Mouse (Mus musculus): ENCODE data around the gene Endov. TPM values are rescaled to one million over a fixed set of nuclear protein-coding genes. Genes with fewer than 3 reads are reported as not detected.

Gene Endov
- polyA plus RNA-seq, 1 experiment from 2014 or later = 3.4 TPM

- Histone ChIP-seq H3K36me3 (ENCODE audit: inconsistent target) (peaks cover 19% of the 10 kb centered on the region; the same call in 1 of the 2 replicates), H3K79me2 (ENCODE audit: inconsistent target) (no peaks in the 10 kb centered on the region), H3K27ac (no peak overlapping the region), H3K4me3 (ENCODE audit: inconsistent target) (no peak overlapping the region)
- WGBS (ENCODE audit: missing documents) = 97% methylated on average over 5 of the region's 5 CpGs
These were observed 18.1 kb downstream of the Endov start for GRCm38 (mm10) chr11:119509165-119509776.

- Histone ChIP-seq H3K79me2 (ENCODE audit: inconsistent target) (no peaks in the 10 kb centered on the region), H3K36me3 (ENCODE audit: inconsistent target) (peaks cover under 1% of the 10 kb centered on the region; the same call in 1 of the 2 replicates), H3K4me3 (ENCODE audit: inconsistent target) (no peak overlapping the region), H3K27ac (no peak overlapping the region)
- 36% methylated on average over 9 of the region's 9 CpGs for WGBS (ENCODE audit: missing documents)
These were observed 22.0 kb downstream of the Endov start for GRCm38 (mm10) chr11:119513038-119513659.

GRCm38 (mm10) chr11:119514108-119514860 lies 23.1 kb downstream of the Endov start:
- Histone ChIP-seq H3K36me3 (ENCODE audit: inconsistent target) (no peaks in the 10 kb centered on the region), H3K79me2 (ENCODE audit: inconsistent target) (no peaks in the 10 kb centered on the region), H3K4me3 (ENCODE audit: inconsistent target) (no peak overlapping the region), H3K27ac (no peak overlapping the region)
- 61% methylated on average over 16 of the region's 16 CpGs for WGBS (ENCODE audit: missing documents)

- H3K36me3 ChIP-seq (ENCODE audit: inconsistent target) = no peaks in the 10 kb centered on the region
- 24% methylated on average over 21 of the region's 21 CpGs for WGBS (ENCODE audit: missing documents)
- H3K27ac ChIP-seq = no peak overlapping the region
- H3K79me2 ChIP-seq (ENCODE audit: inconsistent target) = no peaks in the 10 kb centered on the region
- no peak overlapping the region for H3K4me3 ChIP-seq (ENCODE audit: inconsistent target)
These were observed 24.0 kb downstream of the Endov start for GRCm38 (mm10) chr11:119514967-119515636.

GRCm38 (mm10) chr11:119515823-119516676 lies 24.9 kb downstream of the Endov start:
- WGBS (ENCODE audit: missing documents) = 88% methylated on average over 16 of the region's 16 CpGs
- no peaks in the 10 kb centered on the region for H3K36me3 ChIP-seq (ENCODE audit: inconsistent target)
- no peaks in the 10 kb centered on the region for H3K79me2 ChIP-seq (ENCODE audit: inconsistent target)
- H3K27ac ChIP-seq = no peak overlapping the region
- no peak overlapping the region for H3K4me3 ChIP-seq (ENCODE audit: inconsistent target)

- Histone ChIP-seq H3K79me2 (ENCODE audit: inconsistent target) (no peaks in the 10 kb centered on the region), H3K4me3 (ENCODE audit: inconsistent target) (no peak overlapping the region), H3K27ac (no peak overlapping the region), H3K36me3 (ENCODE audit: inconsistent target) (no peaks in the 10 kb centered on the region)
- WGBS (ENCODE audit: missing documents) = 73% methylated on average over 12 of the region's 12 CpGs
These were observed 25.7 kb downstream of the Endov start for GRCm38 (mm10) chr11:119516677-119517361.

GRCm38 (mm10) chr11:119519387-119519786 lies 28.2 kb downstream of the Endov start:
- Histone ChIP-seq H3K27ac (no peak overlapping the region), H3K79me2 (ENCODE audit: inconsistent target) (no peaks in the 10 kb centered on the region), H3K36me3 (ENCODE audit: inconsistent target) (no peaks in the 10 kb centered on the region), H3K4me3 (ENCODE audit: inconsistent target) (no peak overlapping the region)
- 83% methylated on average over 1 of the region's 1 CpGs for WGBS (ENCODE audit: missing documents)

GRCm38 (mm10) chr11:119520005-119520712 lies 29.0 kb downstream of the Endov start:
- Histone ChIP-seq H3K4me3 (ENCODE audit: inconsistent target) (no peak overlapping the region), H3K27ac (no peak overlapping the region), H3K79me2 (ENCODE audit: inconsistent target) (no peaks in the 10 kb centered on the region), H3K36me3 (ENCODE audit: inconsistent target) (no peaks in the 10 kb centered on the region)
- WGBS (ENCODE audit: missing documents) = 71% methylated on average over 5 of the region's 5 CpGs

GRCm38 (mm10) chr11:119520713-119521063 lies 29.5 kb downstream of the Endov start:
- H3K4me3 ChIP-seq (ENCODE audit: inconsistent target) = no peak overlapping the region
- no peaks in the 10 kb centered on the region for H3K36me3 ChIP-seq (ENCODE audit: inconsistent target)
- H3K27ac ChIP-seq = no peak overlapping the region
- no peaks in the 10 kb centered on the region for H3K79me2 ChIP-seq (ENCODE audit: inconsistent target)

- H3K4me3 ChIP-seq (ENCODE audit: inconsistent target) = no peak overlapping the region
- H3K27ac ChIP-seq = no peak overlapping the region
- 88% methylated on average over 6 of the region's 6 CpGs for WGBS (ENCODE audit: missing documents)
- H3K79me2 ChIP-seq (ENCODE audit: inconsistent target) = no peaks in the 10 kb centered on the region
- no peaks in the 10 kb centered on the region for H3K36me3 ChIP-seq (ENCODE audit: inconsistent target)
These were observed 31.0 kb downstream of the Endov start for GRCm38 (mm10) chr11:119521920-119522710.

- Histone ChIP-seq H3K79me2 (ENCODE audit: inconsistent target) (no peaks in the 10 kb centered on the region), H3K4me3 (ENCODE audit: inconsistent target) (no peak overlapping the region), H3K27ac (no peak overlapping the region), H3K36me3 (ENCODE audit: inconsistent target) (no peaks in the 10 kb centered on the region)
- 78% methylated on average over 8 of the region's 8 CpGs for WGBS (ENCODE audit: missing documents)
These were observed 31.6 kb downstream of the Endov start for GRCm38 (mm10) chr11:119522779-119523178.

GRCm38 (mm10) chr11:119523392-119523791 lies 32.2 kb downstream of the Endov start:
- 92% methylated on average over 3 of the region's 3 CpGs for WGBS (ENCODE audit: missing documents)
- Histone ChIP-seq H3K36me3 (ENCODE audit: inconsistent target) (no peaks in the 10 kb centered on the region), H3K79me2 (ENCODE audit: inconsistent target) (no peaks in the 10 kb centered on the region), H3K4me3 (ENCODE audit: inconsistent target) (no peak overlapping the region), H3K27ac (no peak overlapping the region)

- 9% methylated on average over 28 of the region's 33 CpGs for WGBS (ENCODE audit: missing documents)
- H3K4me3 ChIP-seq (ENCODE audit: inconsistent target) = no peak overlapping the region
These were observed 33.4 kb downstream of the Endov start for GRCm38 (mm10) chr11:119524545-119524949.

More at GRCm38 (mm10) chr11:119524545-119524949, 33.4 kb downstream of the Endov start:
- H3K36me3 ChIP-seq (ENCODE audit: inconsistent target) = no peaks in the 10 kb centered on the region
- no peaks in the 10 kb centered on the region for H3K79me2 ChIP-seq (ENCODE audit: inconsistent target)
- H3K27ac ChIP-seq = no peak overlapping the region
